Mouse (Mus musculus) v-Abl transformed pro-B cells (cell line): ENCODE measurements around the gene Dok5.

Source experiments
- in situ Hi-C, 2 experiments: fragments of 400-800 bp; cut with MboI; formaldehyde crosslinking; loops; one replicate each; pipeline ENCODE4 v1.15.1; 2025; ENCODE audit not compliant: unreplicated experiment in 2 of 2

Dok5 gene

GRCm38 (mm10) chr2:170788101-170788500, 56.5 kb downstream of the Dok5 start:
- in situ Hi-C loops, result no loop called here

DNA sequence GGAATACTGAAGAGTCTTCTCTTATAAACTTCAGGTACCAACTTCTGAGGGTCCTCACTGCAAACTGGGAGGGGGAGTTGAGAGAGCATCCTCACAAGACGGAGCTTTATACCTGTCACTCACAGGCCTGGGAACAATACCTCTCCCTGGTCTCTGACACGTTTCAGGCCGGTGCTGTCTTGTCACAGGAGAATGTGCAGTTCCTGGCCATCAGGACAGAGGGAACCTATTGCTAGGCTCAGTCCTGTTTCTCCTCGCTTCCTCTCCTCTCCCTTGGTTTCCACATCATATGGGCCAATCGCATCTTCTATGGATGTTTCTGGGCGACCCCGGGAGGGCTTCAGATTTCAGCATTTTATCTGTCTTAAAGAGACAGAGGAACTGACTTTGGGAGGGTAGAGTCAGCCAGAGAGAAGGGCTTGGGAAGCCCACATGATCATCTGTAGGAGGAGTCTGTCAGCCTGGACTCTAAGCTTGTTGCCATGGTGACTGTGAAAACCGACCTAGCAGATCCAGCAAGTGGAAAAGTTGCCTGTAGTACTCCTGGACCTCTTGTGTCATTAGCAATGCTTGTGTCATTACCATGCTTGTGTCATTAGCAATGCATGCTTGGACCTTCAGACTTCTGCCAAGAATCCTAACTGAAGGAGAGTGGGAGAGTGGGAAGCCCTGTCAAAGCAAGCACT, 59.9 kb downstream of the Dok5 start:
- in situ Hi-C loops, result no loop called here

DNA sequence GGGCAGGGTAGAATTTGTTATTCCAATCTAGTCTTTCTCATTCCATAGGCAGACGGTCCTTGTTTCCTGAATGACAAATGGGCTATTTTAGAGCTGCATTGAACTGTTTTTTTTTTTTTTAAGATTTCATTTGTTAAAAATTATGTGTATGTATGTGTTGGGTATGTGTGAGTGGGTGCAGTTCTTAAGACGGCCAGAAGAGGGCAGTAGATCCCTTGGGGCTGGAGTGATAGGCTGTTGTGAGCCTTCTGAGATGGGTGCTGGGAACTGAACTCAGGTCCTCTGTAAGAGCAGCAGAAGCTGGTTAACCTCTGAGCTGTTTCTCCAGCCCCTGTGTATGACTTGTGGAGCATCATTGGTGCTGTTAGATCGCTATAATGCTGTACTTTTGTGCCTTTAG, 63.6 kb downstream of the Dok5 start:
- in situ Hi-C loops, result no loop called here

GRCm38 (mm10) chr2:170802984-170803383, 71.4 kb downstream of the Dok5 start:
- in situ Hi-C loops, result no loop called here

- in situ Hi-C loops, result no loop called here
Observed at GRCm38 (mm10) chr2:170807555-170808258, 76.1 kb downstream of the Dok5 start.

- in situ Hi-C loops, result no loop called here
Observed at GRCm38 (mm10) chr2:170808259-170808789, 76.7 kb downstream of the Dok5 start.

DNA sequence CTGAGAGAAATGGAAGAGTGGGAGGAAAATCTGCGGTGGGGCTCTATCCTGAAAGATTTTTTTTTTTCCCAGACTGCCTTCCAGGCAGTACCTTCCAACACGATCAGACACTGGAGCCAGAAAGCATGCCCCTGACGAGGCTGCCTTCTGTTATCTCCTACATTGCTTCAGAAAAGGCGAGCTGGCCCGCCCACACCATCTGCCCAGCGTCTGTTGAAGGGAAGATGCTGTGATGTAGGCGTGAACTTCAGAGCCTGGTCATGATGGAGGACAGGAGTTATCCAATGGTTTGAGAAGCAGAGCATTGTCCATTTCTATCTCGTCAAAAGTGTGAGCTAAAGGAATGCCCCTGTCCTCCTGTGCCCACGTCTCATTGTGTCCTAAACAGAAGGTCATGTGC, 79.7 kb downstream of the Dok5 start:
- in situ Hi-C loops, result no loop called here

GRCm38 (mm10) chr2:170816302-170816701, 84.7 kb downstream of the Dok5 start:
- in situ Hi-C loops, result no loop called here

DNA sequence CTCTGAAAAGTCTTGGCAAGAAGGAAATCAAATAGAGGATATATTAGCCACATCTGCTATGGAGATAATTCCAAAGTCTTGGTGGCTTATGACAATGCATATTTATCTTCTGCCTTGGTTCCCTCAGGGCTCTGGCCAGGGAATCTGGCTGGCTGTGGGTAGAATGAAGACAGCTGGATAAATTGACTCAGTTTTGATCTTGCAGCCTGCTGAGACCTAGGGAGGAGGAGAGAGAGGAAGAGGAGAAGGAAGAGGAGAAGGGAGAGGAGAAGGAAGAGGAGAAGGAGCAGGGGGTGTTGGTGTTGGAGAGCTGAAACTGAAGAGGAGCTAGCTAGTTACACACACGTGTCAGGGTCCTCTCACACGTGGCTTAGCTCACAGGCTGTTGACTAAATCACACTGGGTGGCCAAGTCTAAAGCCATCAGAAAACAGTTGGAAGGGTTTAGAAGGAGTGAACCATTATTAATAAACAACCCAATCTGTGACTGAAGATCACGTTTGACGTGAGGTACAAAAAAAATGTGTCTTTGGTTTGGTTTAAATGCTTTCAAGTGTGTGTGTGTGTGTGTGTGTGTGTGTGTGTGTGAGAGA, 85.6 kb downstream of the Dok5 start:
- in situ Hi-C loops, result no loop called here

DNA sequence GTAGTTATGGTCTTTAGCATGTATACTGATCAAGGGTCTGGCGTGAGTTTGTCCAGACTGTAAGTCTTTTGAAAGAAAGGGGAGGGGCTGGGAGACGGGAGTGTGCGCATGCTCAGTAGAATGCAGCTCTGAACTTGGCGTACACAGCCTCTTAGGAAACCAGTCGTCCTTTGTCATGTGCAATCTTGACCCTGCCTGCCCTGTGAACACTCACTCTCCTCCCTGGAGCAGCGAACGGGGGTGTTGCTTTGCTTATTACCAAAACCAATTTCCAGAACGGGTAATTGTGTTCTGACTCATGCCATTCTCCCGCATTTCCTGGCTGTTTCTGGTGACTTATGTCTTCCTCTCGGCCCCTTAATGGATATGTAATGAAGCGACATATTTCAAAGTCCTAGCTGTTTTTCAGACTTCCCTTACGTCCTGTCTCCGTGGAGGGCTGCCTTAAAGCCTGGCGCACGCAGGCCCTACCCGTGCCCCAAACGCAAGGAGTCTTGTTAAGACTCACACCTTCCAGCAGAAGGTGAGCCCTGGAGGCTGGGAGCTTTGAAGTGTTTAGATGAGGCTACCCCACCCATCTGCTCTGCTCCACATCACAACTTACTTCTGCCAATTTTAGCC, 95.3 kb downstream of the Dok5 start:
- in situ Hi-C loops, result no loop called here

DNA sequence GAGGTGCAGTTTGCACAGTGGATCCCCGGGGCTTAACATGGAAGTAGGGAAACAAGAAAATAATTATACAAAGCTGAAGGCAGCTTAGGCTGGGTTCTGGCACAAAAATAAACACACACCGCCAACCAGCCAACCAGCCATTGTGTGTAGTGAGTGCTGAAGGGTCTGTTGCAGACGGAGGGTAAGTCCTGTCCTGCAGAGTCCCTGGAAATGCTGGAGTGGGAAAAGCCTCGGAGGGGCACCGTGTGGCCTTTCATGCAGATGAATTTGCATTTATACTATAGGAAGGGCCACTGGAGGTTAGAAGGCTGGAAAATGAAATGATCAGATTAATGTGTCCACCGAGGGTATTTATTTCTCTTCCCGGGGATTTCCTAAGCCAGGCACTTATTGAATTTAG, 97.2 kb downstream of the Dok5 start:
- in situ Hi-C loops, result no loop called here

- in situ Hi-C loops, result no loop called here
Observed at GRCm38 (mm10) chr2:170829191-170829611, 97.6 kb downstream of the Dok5 start.

GRCm38 (mm10) chr2:170829988-170830387, 98.4 kb downstream of the Dok5 start:
- in situ Hi-C loops, result no loop called here

DNA sequence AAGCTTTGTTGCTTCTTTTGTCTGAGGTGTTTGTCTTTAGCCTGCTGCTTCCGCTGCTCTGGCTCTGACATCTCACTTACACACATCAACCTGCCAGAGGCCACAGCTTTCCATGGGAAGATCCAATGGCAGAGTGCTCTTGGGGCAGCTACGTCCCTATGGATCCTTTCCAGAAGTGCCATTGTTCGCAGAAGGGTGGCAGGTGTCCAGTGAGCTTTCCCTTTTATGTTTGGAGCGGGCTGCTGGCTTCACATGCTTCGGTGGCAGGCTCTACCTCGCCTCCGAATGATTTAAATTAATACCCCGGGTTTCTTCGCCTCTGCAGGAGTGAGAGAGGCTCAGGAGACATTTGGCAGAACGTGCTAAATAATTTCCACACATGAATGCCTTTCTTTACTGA, 105.3 kb downstream of the Dok5 start:
- in situ Hi-C loops, result no loop called here

- in situ Hi-C loops, result no loop called here
Observed at GRCm38 (mm10) chr2:170837363-170837762, 105.8 kb downstream of the Dok5 start.

GRCm38 (mm10) chr2:170837824-170838557, 106.4 kb downstream of the Dok5 start:
- in situ Hi-C loops, result no loop called here

DNA sequence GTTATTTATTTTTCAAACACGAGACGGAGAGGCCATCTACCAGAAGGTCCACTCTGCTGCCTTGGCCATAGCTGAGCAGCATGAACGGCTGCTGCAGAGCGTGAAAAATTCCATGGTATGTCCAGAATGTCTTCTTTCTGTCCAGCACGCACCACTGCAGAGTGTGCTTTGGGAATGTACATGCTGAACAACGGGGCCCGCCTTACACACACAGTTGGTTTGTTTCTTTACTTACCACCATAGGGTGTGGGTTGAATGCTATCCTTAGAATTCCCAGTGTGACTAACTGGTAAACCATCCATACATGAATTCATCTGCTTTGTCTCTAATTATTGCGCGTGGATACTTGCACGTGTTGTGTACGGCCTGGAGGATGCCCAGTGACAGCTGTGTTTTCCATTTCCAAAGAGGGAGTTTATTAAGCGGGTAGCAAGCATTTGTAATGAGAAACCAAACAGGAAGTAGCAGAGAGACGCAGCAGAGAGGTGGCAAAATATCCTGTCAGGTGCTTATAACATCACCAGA, 109.9 kb downstream of the Dok5 start:
- in situ Hi-C loops, result no loop called here

DNA sequence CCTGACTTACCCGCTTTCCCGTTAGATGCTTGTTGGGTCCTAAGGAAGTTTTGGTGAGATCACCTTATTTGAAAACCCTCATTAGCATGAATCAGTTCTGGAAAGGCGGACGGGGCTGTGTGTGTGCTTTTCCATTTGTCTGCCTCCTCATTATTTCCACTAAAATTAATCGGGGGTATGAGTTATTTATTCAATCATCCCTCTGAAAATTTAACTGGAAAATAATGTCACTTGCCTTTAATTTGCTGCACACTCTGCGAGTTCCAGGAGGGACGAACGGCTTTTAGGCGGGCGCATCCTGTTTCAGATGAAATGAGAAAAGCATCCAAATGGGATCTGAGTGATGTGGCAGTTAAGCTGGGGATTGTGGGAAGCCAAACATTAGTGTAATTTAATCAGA, 113.9 kb downstream of the Dok5 start:
- in situ Hi-C loops, result no loop called here

- in situ Hi-C loops, result loop anchor here in 1 of 2 experiments (25.0 kb wide), 3 partner anchors 413 to 1662 kb away; partner anchors contain the start of gene Bcas1
Observed at GRCm38 (mm10) chr2:170850058-170850457, 118.5 kb downstream of the Dok5 start.

DNA sequence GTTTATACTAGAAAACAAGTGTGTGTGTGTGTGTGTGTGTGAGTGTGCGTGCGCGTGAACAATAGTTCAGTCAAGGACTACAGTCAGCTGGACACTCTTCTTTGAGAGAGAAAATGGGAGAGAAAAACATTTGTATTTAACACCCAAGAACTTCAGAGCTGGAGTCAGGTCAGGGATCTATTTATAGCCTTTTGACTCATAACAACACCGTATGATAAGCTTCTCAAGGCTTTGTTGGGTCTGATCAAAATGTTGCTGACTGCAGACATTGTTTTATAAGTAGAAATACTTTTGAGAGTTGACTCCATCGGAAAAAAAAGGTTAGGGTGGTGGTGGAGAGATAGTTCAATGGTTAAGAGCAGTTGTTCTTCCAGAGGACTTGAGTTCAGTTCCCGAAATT, 120.7 kb downstream of the Dok5 start:
- in situ Hi-C loops, result loop anchor here in 1 of 2 experiments (25.0 kb wide), 3 partner anchors 415 to 1660 kb away; partner anchors contain the start of gene Bcas1
